13 mouse cellular contexts compared by ENCODE assay signal in the genomic region with DNA sequence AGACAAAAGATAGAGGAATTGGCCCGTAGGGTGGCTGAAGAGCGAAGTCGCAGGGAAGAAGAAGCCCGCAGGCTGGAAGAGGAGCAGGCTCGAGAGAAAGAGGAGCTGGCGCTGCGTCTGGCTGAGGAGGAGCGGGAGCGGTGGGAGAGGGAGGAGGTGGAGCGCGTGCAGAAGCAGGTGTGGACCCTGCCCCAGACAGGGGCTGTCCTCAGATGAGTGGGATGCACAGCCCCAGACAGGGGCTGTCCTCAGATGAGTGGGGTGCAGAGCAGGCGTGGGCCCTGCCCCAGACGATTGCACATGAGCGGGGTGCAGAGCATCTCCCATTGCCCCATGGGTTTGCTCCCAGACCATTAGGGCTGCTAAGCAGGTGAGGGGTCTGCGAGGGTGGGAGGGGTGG. TPM values are rescaled to one million over a fixed set of nuclear protein-coding genes. Genes with fewer than 3 reads are reported as not detected.
A peak's percentile ranks its signal among the peaks of the same experiment; 100 is the strongest.
DNase-seq lines count a peak whose midpoint lies in the region; ATAC-seq and TF ChIP-seq lines count a peak whose summit lies in the region.
"Had no signal": no experiment of that assay in that cellular context is flagged by ENCODE, and none has a peak within 500 bp of the region (broad histone marks: within the 10 kb centered on the region; RNA-seq: fewer than 3 reads in every experiment).

No protein-coding gene starts in this region.

- H3K4me3 ChIP-seq in heart, embryonic 12.5 days, result no peak overlapping the region
- peak overlapping the region; percentile 51 for H3K4me3 ChIP-seq in E14TG2a.4 (replicated peaks; ENCODE audit: low read length)
- H3K4me3 ChIP-seq in hindbrain, embryonic 13.5 days, result no peak overlapping the region
- H3K4me3 ChIP-seq in midbrain, embryonic 13.5 days (replicated peaks), result no peak overlapping the region
- H3K4me3 ChIP-seq: embryonic facial prominence, embryonic 15.5 days; intestine, embryonic 15.5 days; lung, embryonic 15.5 days had no signal

- H3K27me3 ChIP-seq in heart, embryonic 12.5 days (replicated peaks), result 0 out of 2 replicates have a peak, but pooled peaks cover 5% of the 10 kb centered on the region
- H3K27me3 ChIP-seq in E14TG2a.4 (ENCODE audit: insufficient read depth, low read length), result no peaks in the 10 kb centered on the region
- no peaks in the 10 kb centered on the region for H3K27me3 ChIP-seq in hindbrain, embryonic 13.5 days
- no peaks in the 10 kb centered on the region for H3K27me3 ChIP-seq in midbrain, embryonic 13.5 days
- H3K27me3 ChIP-seq: intestine, embryonic 15.5 days; lung, embryonic 15.5 days had no signal

- H3K4me1 ChIP-seq in heart, embryonic 12.5 days (replicated peaks), result peaks cover 17% of the 10 kb centered on the region
- H3K4me1 ChIP-seq in E14TG2a.4 (replicated peaks; ENCODE audit: low read depth, low read length), result peaks cover 23% of the 10 kb centered on the region
- H3K4me1 ChIP-seq in hindbrain, embryonic 13.5 days (replicated peaks), result 0 out of 2 replicates have a peak, but pooled peaks cover 7% of the 10 kb centered on the region
- H3K4me1 ChIP-seq in midbrain, embryonic 13.5 days (replicated peaks), result no peaks in the 10 kb centered on the region
- H3K4me1 ChIP-seq: embryonic facial prominence, embryonic 15.5 days; intestine, embryonic 15.5 days; lung, embryonic 15.5 days had no signal

- no peak overlapping the region for H3K4me2 ChIP-seq in heart, embryonic 12.5 days
- H3K4me2 ChIP-seq in hindbrain, embryonic 13.5 days, result no peak overlapping the region; the same call in 1 of the 2 replicates
- no peak overlapping the region for H3K4me2 ChIP-seq in midbrain, embryonic 13.5 days (replicated peaks)
- H3K4me2 ChIP-seq: embryonic facial prominence, embryonic 15.5 days; intestine, embryonic 15.5 days; lung, embryonic 15.5 days had no signal

- peak; percentile 43; the same call in 1 of the 2 replicates for ATAC-seq in heart, embryonic 12.5 days (ENCODE audit: insufficient number of reproducible peaks, low FRiP score)
- ATAC-seq in hindbrain, embryonic 13.5 days (ENCODE audit: low FRiP score), result peak; percentile 65; the same call in 1 of the 2 replicates
- ATAC-seq in midbrain, embryonic 13.5 days, result peak; percentile 71
- ATAC-seq: intestine, embryonic 15.5 days had no signal

- WGBS in heart, embryonic 12.5 days, result 60% methylated on average over 15 of the region's 15 CpGs
- WGBS in hindbrain, embryonic 13.5 days, result 58% methylated on average over 15 of the region's 15 CpGs
- 65% methylated on average over 15 of the region's 15 CpGs for WGBS in midbrain, embryonic 13.5 days

- no peak overlapping the region for H3K9ac ChIP-seq in heart, embryonic 12.5 days
- H3K9ac ChIP-seq in hindbrain, embryonic 13.5 days, result no peak overlapping the region
- no peak overlapping the region for H3K9ac ChIP-seq in midbrain, embryonic 13.5 days (replicated peaks)
- H3K9ac ChIP-seq: embryonic facial prominence, embryonic 15.5 days; intestine, embryonic 15.5 days; lung, embryonic 15.5 days had no signal

- H3K27ac ChIP-seq in heart, embryonic 12.5 days (ENCODE audit: poor library complexity, severe bottlenecking), result no peak overlapping the region
- H3K27ac ChIP-seq in hindbrain, embryonic 13.5 days, result no peak overlapping the region
- H3K27ac ChIP-seq in midbrain, embryonic 13.5 days, result no peak overlapping the region
- H3K27ac ChIP-seq: embryonic facial prominence, embryonic 15.5 days; intestine, embryonic 15.5 days; lung, embryonic 15.5 days had no signal

- TF ChIP-seq CTCF in E14TG2a.4 (conservative IDR thresholded peaks at IDR 0.05; ENCODE audit: low read length), result no peak

- peaks cover 3% of the 10 kb centered on the region; the same call in 1 of the 2 replicates for H3K9me3 ChIP-seq in heart, embryonic 12.5 days (replicated peaks)
- no peaks in the 10 kb centered on the region for H3K9me3 ChIP-seq in E14TG2a.4 (ENCODE audit: low read length)
- H3K9me3 ChIP-seq in hindbrain, embryonic 13.5 days, result no peaks in the 10 kb centered on the region
- H3K9me3 ChIP-seq in midbrain, embryonic 13.5 days, result no peaks in the 10 kb centered on the region
- H3K9me3 ChIP-seq: embryonic facial prominence, embryonic 15.5 days; intestine, embryonic 15.5 days; lung, embryonic 15.5 days had no signal

- H3K36me3 ChIP-seq in heart, embryonic 12.5 days, result peaks cover 4% of the 10 kb centered on the region; the same call in 1 of the 2 replicates
- H3K36me3 ChIP-seq in E14TG2a.4 (ENCODE audit: insufficient read depth, low read length), result peaks cover 81% of the 10 kb centered on the region
- no peaks in the 10 kb centered on the region for H3K36me3 ChIP-seq in hindbrain, embryonic 13.5 days
- H3K36me3 ChIP-seq in midbrain, embryonic 13.5 days, result no peaks in the 10 kb centered on the region
- H3K36me3 ChIP-seq: embryonic facial prominence, embryonic 15.5 days; lung, embryonic 15.5 days had no signal

- DNase-seq in heart, postnatal 14 days, result no peak
- no peak for DNase-seq in lung, postnatal 25 days (ENCODE audit: low spot score)
- no peak for DNase-seq in spleen, postnatal 10 days (ENCODE audit: low spot score in 2 of 2)
- DNase-seq in embryo, embryonic 10.5 days (ENCODE audit: low spot score), result no peak
- DNase-seq: adrenal gland, postnatal 36 days; kidney, postnatal 14 days had no signal

- intact Hi-C loops in heart, postnatal 14 days (cut with DNase I), result no loop called here

RNA-seq across cellular contexts. Expression of a gene that starts 39.0 kb away (rescaled TPM):
- polyA plus RNA-seq in heart, embryonic 12.5 days (2016; fragmentation: Nextera tagmentation; extraction: Ambion mirVana), result 94.4 and 98.8 TPM in 2 replicates
- total RNA-seq in heart, postnatal 14 days (2021), result 10 to 100 TPM; 68.4 to 68.7 TPM
- 127 and 138 TPM in 2 replicates for polyA plus RNA-seq in hindbrain, embryonic 13.5 days (2015; fragmentation: Nextera tagmentation; extraction: Ambion mirVana)
- polyA plus RNA-seq in midbrain, embryonic 13.5 days (2015; fragmentation: Nextera tagmentation; extraction: Ambion mirVana), result 153 and 157 TPM in 2 replicates
